Mouse (Mus musculus) liver, embryonic 12.5 days (tissue): Measurements from ENCODE around the gene Smim24. TPM values are rescaled to one million over a fixed set of nuclear protein-coding genes. Genes with fewer than 3 reads are reported as not detected.
A peak's percentile ranks its signal among the peaks of the same experiment; 100 is the strongest.

Source experiments
- ATAC-seq: fragments of 200-750 bp; cut with Nextera tagmentation; 2 replicates; pipeline ENCODE4 v1.8.0; 2017; ENCODE audit warnings: moderate number of reproducible peaks, mild to moderate bottlenecking, moderate library complexity
- H3K27ac ChIP-seq: fragments of 300-500 bp; sonication (generic); 2 replicates; pipeline ENCODE4 v1.5.1; 2016; ENCODE audit warnings: mild to moderate bottlenecking
- H3K27me3 ChIP-seq: fragments of 300-500 bp; sonication (generic); replicated peaks from 2 replicates; pipeline ENCODE4 v1.6.1; 2016; ENCODE audit warnings: mild to moderate bottlenecking, moderate library complexity
- H3K36me3 ChIP-seq: fragments of 300-500 bp; sonication (generic); 2 replicates; pipeline ENCODE4 v1.6.1; 2016; ENCODE audit warnings: mild to moderate bottlenecking, moderate library complexity
- H3K4me1 ChIP-seq: fragments of 300-500 bp; sonication (generic); 2 replicates; pipeline ENCODE4 v1.6.1; 2016
- H3K4me2 ChIP-seq: fragments of 300-500 bp; sonication (generic); 2 replicates; pipeline ENCODE4 v1.6.1; 2016; ENCODE audit warnings: mild to moderate bottlenecking, moderate library complexity
- H3K4me3 ChIP-seq: fragments of 300-500 bp; sonication (generic); 2 replicates; pipeline ENCODE4 v1.5.1; 2016; ENCODE audit warnings: mild to moderate bottlenecking, moderate library complexity
- H3K9ac ChIP-seq: fragments of 300-500 bp; sonication (generic); 2 replicates; pipeline ENCODE4 v1.6.1; 2016; ENCODE audit warnings: mild to moderate bottlenecking, moderate library complexity
- H3K9me3 ChIP-seq: fragments of 300-500 bp; sonication (generic); replicated peaks from 2 replicates; pipeline ENCODE4 v1.6.1; 2016; ENCODE audit warnings: mild to moderate bottlenecking, moderate library complexity
- WGBS: fragments of 180-500 bp; shearing (Covaris S2); methylation state at CpG from one replicate; pipeline ENCODE4 v1.1.7; 2016; ENCODE audit not compliant: insufficient replicate concordance; 5-methylcytosine and 5-hydroxymethylcytosine counted together
- polyA plus RNA-seq: library from polyadenylated mRNA; unstranded; fragments of >200 nt; fragmentation: Nextera tagmentation; extraction: Ambion mirVana; gene quantifications from 2 replicates; pipeline ENCODE4 v1.2.1, GENCODE M21; 2016

The Smim24 gene
- polyA plus RNA-seq, result 1.8 TPM in 2 replicates

- H3K36me3 ChIP-seq, result peaks cover 27% of the 10 kb centered on the region
- H3K4me1 ChIP-seq, result peaks cover 43% of the 10 kb centered on the region
- H3K9ac ChIP-seq, result peak within 1 kb of the TSS; percentile 53
- peak within 1 kb of the TSS; percentile 53 for H3K27ac ChIP-seq
- peak within 1 kb of the TSS; percentile 68 for H3K4me2 ChIP-seq
- WGBS, result 55% methylated on average over 14 of the region's 14 CpGs
- H3K9me3 ChIP-seq, result no peaks in the 10 kb centered on the region
- H3K27me3 ChIP-seq, result no peaks in the 10 kb centered on the region; the same call in 1 of the 2 replicates
- H3K4me3 ChIP-seq, result peak within 1 kb of the TSS; percentile 40
- ATAC-seq, result no peak
Measured at GRCm38 (mm10) chr10:81392781-81393185, at the start of gene Smim24. TSS of gene Smim24 (plus strand) at chr10:81393051.

GRCm38 (mm10) chr10:81344421-81345161 is 48.3 kb upstream of the Smim24 start:
- no peak for ATAC-seq
- Histone ChIP-seq H3K9me3 (no peaks in the 10 kb centered on the region), H3K4me3 (no peak overlapping the region), H3K4me1 (peaks cover 71% of the 10 kb centered on the region), H3K27ac (no peak overlapping the region), H3K9ac (no peak overlapping the region), H3K36me3 (peaks cover 19% of the 10 kb centered on the region), H3K27me3 (peaks cover 54% of the 10 kb centered on the region), H3K4me2 (no peak overlapping the region)
- 50% methylated on average over 8 of the region's 8 CpGs for WGBS

GRCm38 (mm10) chr10:81345162-81345534 is 47.7 kb upstream of the Smim24 start:
- H3K9ac ChIP-seq, result no peak overlapping the region
- H3K4me3 ChIP-seq, result no peak overlapping the region
- 60% methylated on average over 4 of the region's 4 CpGs for WGBS
- H3K4me1 ChIP-seq, result peaks cover 73% of the 10 kb centered on the region
- H3K36me3 ChIP-seq, result peaks cover 19% of the 10 kb centered on the region
- peaks cover 54% of the 10 kb centered on the region for H3K27me3 ChIP-seq
- no peak overlapping the region for H3K4me2 ChIP-seq
- no peaks in the 10 kb centered on the region for H3K9me3 ChIP-seq
- ATAC-seq, result no peak
- no peak overlapping the region for H3K27ac ChIP-seq

GRCm38 (mm10) chr10:81346453-81347067 is 46.3 kb upstream of the Smim24 start:
- peak overlapping the region; percentile 45 for H3K4me3 ChIP-seq
- H3K4me1 ChIP-seq, result peaks cover 67% of the 10 kb centered on the region
- H3K27me3 ChIP-seq, result peaks cover 48% of the 10 kb centered on the region
- peak overlapping the region; percentile 77 for H3K4me2 ChIP-seq
- H3K36me3 ChIP-seq, result peaks cover 19% of the 10 kb centered on the region
- H3K9ac ChIP-seq, result peak overlapping the region; percentile 46
- WGBS, result 9% methylated on average over 54 of the region's 55 CpGs
- H3K27ac ChIP-seq, result peak overlapping the region; percentile 69; the same call in 1 of the 2 replicates
- H3K9me3 ChIP-seq, result no peaks in the 10 kb centered on the region
- ATAC-seq, result peak; percentile 20; the same call in 1 of the 2 replicates

DNA sequence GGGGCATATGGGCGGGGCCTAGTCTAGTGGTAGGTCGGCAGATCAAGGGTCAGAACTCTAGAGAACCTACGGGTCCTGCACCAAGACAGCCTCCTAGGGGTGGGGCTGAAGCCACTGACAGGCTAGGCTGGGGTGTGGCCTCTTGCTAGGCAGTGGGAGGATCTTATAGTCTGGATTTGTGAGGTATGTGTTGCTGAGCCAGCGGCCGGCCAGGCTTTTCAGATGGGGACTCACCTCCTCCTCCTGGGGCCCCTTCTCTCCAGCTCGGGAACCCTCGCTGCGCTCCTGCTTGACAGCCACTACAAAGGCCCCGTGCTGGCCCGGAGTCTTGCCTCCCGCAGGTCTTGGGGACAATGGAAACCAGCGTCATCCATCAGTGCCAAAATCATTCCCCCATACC is 43.7 kb upstream of the Smim24 start:
- H3K27ac ChIP-seq, result peak overlapping the region; percentile 90
- ATAC-seq, result peak; percentile 50
- peak overlapping the region; percentile 95 for H3K4me2 ChIP-seq
- H3K27me3 ChIP-seq, result peaks cover 23% of the 10 kb centered on the region
- H3K4me3 ChIP-seq, result peak overlapping the region; percentile 83
- no peaks in the 10 kb centered on the region for H3K9me3 ChIP-seq
- H3K9ac ChIP-seq, result peak overlapping the region; percentile 91
- peaks cover 19% of the 10 kb centered on the region for H3K36me3 ChIP-seq
- 5% methylated on average over 12 of the region's 12 CpGs for WGBS
- H3K4me1 ChIP-seq, result peaks cover 70% of the 10 kb centered on the region

- Histone ChIP-seq H3K9ac (peak overlapping the region; percentile 91), H3K27ac (peak overlapping the region; percentile 90), H3K36me3 (peaks cover 19% of the 10 kb centered on the region), H3K4me2 (peak overlapping the region; percentile 95), H3K4me3 (peak overlapping the region; percentile 83), H3K27me3 (peaks cover 15% of the 10 kb centered on the region), H3K9me3 (no peaks in the 10 kb centered on the region), H3K4me1 (peaks cover 78% of the 10 kb centered on the region)
- WGBS, result under 1% methylated on average over 29 of the region's 29 CpGs
- no peak; the same call in 1 of the 2 replicates for ATAC-seq
Measured at GRCm38 (mm10) chr10:81349961-81350350, 42.9 kb upstream of the Smim24 start.

DNA sequence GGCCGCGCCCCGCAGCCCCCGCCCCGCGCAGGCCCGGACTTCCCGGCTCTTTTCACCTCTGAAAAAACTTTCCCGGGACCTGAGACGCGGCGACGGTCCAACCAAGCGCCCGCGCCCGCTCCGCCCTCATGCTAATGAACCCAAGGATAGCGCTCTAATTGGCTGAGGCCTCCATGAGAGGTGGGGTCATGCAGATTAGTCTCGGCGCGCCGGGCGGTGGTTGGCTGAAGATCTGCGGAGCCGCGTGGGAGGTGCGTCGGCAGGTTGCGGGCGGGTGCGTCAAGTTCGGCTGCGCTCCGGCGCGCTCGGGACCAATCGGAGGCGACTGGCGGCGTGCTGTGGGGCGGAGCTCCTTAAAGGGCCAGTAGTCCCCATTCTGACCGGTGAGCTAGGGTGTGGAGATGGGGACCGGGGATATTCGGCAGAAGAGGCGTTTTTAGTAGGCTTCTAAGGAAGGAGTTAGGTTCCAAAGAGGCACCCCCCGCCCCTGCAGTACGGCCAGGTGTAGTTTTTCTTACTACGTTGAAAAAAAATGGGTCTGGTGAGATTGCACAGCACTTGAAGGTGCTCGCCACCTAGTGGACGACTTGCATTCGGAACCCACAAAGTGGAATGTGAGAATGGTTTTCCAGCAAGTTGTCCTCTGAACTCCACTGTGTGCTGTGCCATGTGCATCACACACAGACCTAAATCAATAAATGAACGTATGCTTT is 42.3 kb upstream of the Smim24 start, which contains the start of gene Hmg20b:
Gene Hmg20b, minus strand, starts transcription at position 130 of the 713 bp plus-strand sequence.
- peak; percentile 91 for ATAC-seq
- H3K27me3 ChIP-seq, result peaks cover 10% of the 10 kb centered on the region
- peak within 1 kb of the TSS; percentile 95 for H3K4me2 ChIP-seq
- H3K4me3 ChIP-seq, result peak within 1 kb of the TSS; percentile 83
- no peaks in the 10 kb centered on the region for H3K9me3 ChIP-seq
- H3K36me3 ChIP-seq, result peaks cover 19% of the 10 kb centered on the region
- peak within 1 kb of the TSS; percentile 91 for H3K9ac ChIP-seq
- H3K4me1 ChIP-seq, result peaks cover 81% of the 10 kb centered on the region
- WGBS, result under 1% methylated on average over 54 of the region's 54 CpGs
- peak within 1 kb of the TSS; percentile 91 for H3K27ac ChIP-seq

DNA sequence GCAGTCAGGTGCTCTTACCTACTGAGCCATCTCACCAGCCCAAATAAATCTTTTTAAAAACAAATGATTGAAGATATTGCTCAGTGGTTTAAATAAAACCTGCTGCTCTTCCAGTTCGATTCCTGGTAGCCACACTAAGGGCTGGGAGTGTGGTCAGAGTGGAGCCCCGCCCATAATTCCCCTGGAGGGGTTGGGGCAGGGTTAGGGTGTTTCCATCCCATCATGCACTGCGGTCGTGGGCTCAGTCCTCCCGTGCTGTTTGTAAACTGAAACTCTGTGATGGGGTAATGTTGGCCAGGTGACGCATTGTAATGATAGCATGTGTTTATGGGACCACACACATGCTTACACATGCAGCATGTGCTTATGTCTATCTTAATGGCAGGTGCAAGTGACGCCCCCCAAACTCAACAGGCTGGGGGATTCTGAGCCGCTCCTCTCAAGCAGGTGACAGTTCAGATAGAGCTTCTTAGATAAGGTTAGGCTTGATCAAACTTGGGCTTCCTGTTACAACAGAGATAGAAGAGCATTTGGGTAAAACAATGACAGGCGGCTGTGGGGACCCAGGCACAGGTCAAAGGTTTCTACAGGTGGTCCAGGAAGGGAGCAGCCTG is 41.1 kb upstream of the Smim24 start:
- H3K27me3 ChIP-seq, result no peaks in the 10 kb centered on the region
- H3K9ac ChIP-seq, result peak overlapping the region; percentile 71
- H3K9me3 ChIP-seq, result no peaks in the 10 kb centered on the region
- ATAC-seq, result peak; percentile 26
- peaks cover 19% of the 10 kb centered on the region for H3K36me3 ChIP-seq
- peak overlapping the region; percentile 76 for H3K4me2 ChIP-seq
- H3K27ac ChIP-seq, result peak overlapping the region; percentile 91
- H3K4me1 ChIP-seq, result peaks cover 82% of the 10 kb centered on the region
- H3K4me3 ChIP-seq, result peak overlapping the region; percentile 83
- 3% methylated on average over 9 of the region's 9 CpGs for WGBS

GRCm38 (mm10) chr10:81354738-81355477 is 37.9 kb upstream of the Smim24 start:
- 0 out of 2 replicates have a peak overlapping the region, but pooled peaks have one; percentile 32 for H3K27ac ChIP-seq
- peaks cover 8% of the 10 kb centered on the region for H3K36me3 ChIP-seq
- no peak overlapping the region for H3K9ac ChIP-seq
- 63% methylated on average over 9 of the region's 9 CpGs for WGBS
- peaks cover 74% of the 10 kb centered on the region for H3K4me1 ChIP-seq
- ATAC-seq, result no peak
- no peaks in the 10 kb centered on the region for H3K27me3 ChIP-seq
- H3K4me3 ChIP-seq, result no peak overlapping the region
- H3K4me2 ChIP-seq, result no peak overlapping the region
- H3K9me3 ChIP-seq, result no peaks in the 10 kb centered on the region

DNA sequence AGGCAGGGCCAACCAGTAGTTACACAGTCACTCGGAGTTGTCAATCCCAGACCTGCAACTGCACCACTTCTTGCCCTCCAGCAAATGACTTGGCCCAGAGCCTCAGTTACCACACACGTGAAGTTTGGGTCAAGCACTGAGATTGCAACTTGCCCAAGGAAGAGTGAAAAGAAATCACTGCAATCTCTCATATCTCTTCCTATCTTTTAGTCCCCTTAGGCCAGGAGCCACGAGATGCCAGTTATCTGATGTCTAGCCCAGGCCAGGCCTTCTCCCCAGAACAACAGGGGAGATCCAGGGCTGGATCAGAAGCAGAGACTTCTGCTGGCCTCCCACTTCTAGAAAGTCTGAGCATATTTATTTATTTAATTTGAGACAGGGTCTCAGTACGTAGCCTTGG is 37.3 kb upstream of the Smim24 start:
- Histone ChIP-seq H3K27me3 (no peaks in the 10 kb centered on the region), H3K4me3 (no peak overlapping the region), H3K4me2 (no peak overlapping the region), H3K36me3 (peaks cover 15% of the 10 kb centered on the region), H3K9ac (no peak overlapping the region), H3K27ac (peak overlapping the region; percentile 94; the same call in 1 of the 2 replicates), H3K9me3 (no peaks in the 10 kb centered on the region), H3K4me1 (peaks cover 80% of the 10 kb centered on the region)
- WGBS, result 57% methylated on average over 4 of the region's 4 CpGs
- no peak for ATAC-seq
